Mouse (Mus musculus) urinary bladder, adult 2 months (tissue): ENCODE data around the gene Tenm4. TPM values are rescaled to one million over a fixed set of nuclear protein-coding genes. Genes with fewer than 3 reads are reported as not detected.

ENCODE experiments used
- DNase-seq: peaks from one replicate; pipeline ENCODE4 v3.0.0; 2022; ENCODE audit warnings: low spot score
- polyA plus RNA-seq: library from polyadenylated mRNA; depleted of rRNA; stranded (reverse); fragments of >200 nt; gene quantifications from 2 replicates; pipeline ENCODE4 v1.2.3, GENCODE M21; 2012

Gene Tenm4
- polyA plus RNA-seq, 1 experiment, result 0.65 TPM

GRCm38 (mm10) chr7:96725603-96726002, 554.6 kb downstream of the Tenm4 start:
- no peak for DNase-seq

- DNase-seq, result no peak
Observed at GRCm38 (mm10) chr7:96730360-96730759, 559.3 kb downstream of the Tenm4 start.

- no peak for DNase-seq
Observed at GRCm38 (mm10) chr7:96731947-96732346, 560.9 kb downstream of the Tenm4 start.

- no peak for DNase-seq
Observed at GRCm38 (mm10) chr7:96734315-96735058, 563.4 kb downstream of the Tenm4 start.

GRCm38 (mm10) chr7:96740631-96741030, 569.6 kb downstream of the Tenm4 start:
- DNase-seq, result no peak

- no peak for DNase-seq
Observed at GRCm38 (mm10) chr7:96742221-96742620, 571.2 kb downstream of the Tenm4 start.

GRCm38 (mm10) chr7:96745956-96746355, 574.9 kb downstream of the Tenm4 start:
- DNase-seq, result no peak

- DNase-seq, result no peak
Observed at GRCm38 (mm10) chr7:96746706-96747105, 575.7 kb downstream of the Tenm4 start.

GRCm38 (mm10) chr7:96748538-96749045, 577.5 kb downstream of the Tenm4 start:
- DNase-seq, result no peak

- no peak for DNase-seq
Observed at GRCm38 (mm10) chr7:96749753-96750152, 578.7 kb downstream of the Tenm4 start.

GRCm38 (mm10) chr7:96751236-96751635, 580.2 kb downstream of the Tenm4 start:
- no peak for DNase-seq

- DNase-seq, result no peak
Observed at GRCm38 (mm10) chr7:96752776-96753175, 581.7 kb downstream of the Tenm4 start.

- no peak for DNase-seq
Observed at GRCm38 (mm10) chr7:96753335-96754095, 582.5 kb downstream of the Tenm4 start.

- no peak for DNase-seq
Observed at GRCm38 (mm10) chr7:96754175-96754574, 583.1 kb downstream of the Tenm4 start.

- no peak for DNase-seq
Observed at GRCm38 (mm10) chr7:96755459-96756094, 584.5 kb downstream of the Tenm4 start.

- no peak for DNase-seq
Observed at GRCm38 (mm10) chr7:96756104-96756742, 585.2 kb downstream of the Tenm4 start.

- no peak for DNase-seq
Observed at GRCm38 (mm10) chr7:96757067-96757466, 586.0 kb downstream of the Tenm4 start.

GRCm38 (mm10) chr7:96760208-96760607, 589.2 kb downstream of the Tenm4 start:
- DNase-seq, result no peak

- no peak for DNase-seq
Observed at GRCm38 (mm10) chr7:96761151-96761550, 590.1 kb downstream of the Tenm4 start.

- no peak for DNase-seq
Observed at GRCm38 (mm10) chr7:96765321-96765960, 594.4 kb downstream of the Tenm4 start.

GRCm38 (mm10) chr7:96767090-96767489, 596.0 kb downstream of the Tenm4 start:
- DNase-seq, result no peak
